Mouse (Mus musculus) MEL (cell line): ENCODE results near the gene Dnaic1. TPM values are rescaled to one million over a fixed set of nuclear protein-coding genes. Genes with fewer than 3 reads are reported as not detected.

ENCODE experiments used
- DNase-seq: peaks from one replicate; pipeline ENCODE4 v3.0.0; 2011; ENCODE audit warnings: low read depth, low spot score
- H3K27ac ChIP-seq: 2 replicates; pipeline ENCODE4 v1.5.1; 2012; ENCODE audit warnings: low read depth, mild to moderate bottlenecking, control low read depth, low read length, moderate library complexity; ENCODE audit not compliant: control insufficient read depth
- H3K27me3 ChIP-seq, 2 experiments: fragments of 150-350 bp in 1 of 2; sonication (generic) in 1 of 2; 2 replicates each; pipeline ENCODE4 v1.6.1; 2012; ENCODE audit warnings: low read length in 2 of 2, mild to moderate bottlenecking in 2 of 2, improper control_type of control experiment in 1 of 2, moderate library complexity in 1 of 2; ENCODE audit not compliant: insufficient read depth in 2 of 2, control insufficient read depth in 1 of 2
- H3K36me3 ChIP-seq, 2 experiments: 2 replicates each; pipeline ENCODE4 v1.6.1; 2012 to 2014; ENCODE audit warnings: low read length in 2 of 2, improper control_type of control experiment in 1 of 2, inconsistent platforms in 1 of 2, mild to moderate bottlenecking in 1 of 2; ENCODE audit not compliant: insufficient read depth in 2 of 2, control insufficient read depth in 1 of 2
- H3K4me1 ChIP-seq, 2 experiments: fragments of 150-350 bp in 1 of 2; sonication (generic) in 1 of 2; 2 replicates each; pipeline ENCODE4 v1.6.1; 2012; ENCODE audit warnings: low read length in 2 of 2, improper control_type of control experiment in 1 of 2, mild to moderate bottlenecking in 1 of 2; ENCODE audit not compliant: insufficient read depth in 2 of 2, control insufficient read depth in 1 of 2
- H3K4me3 ChIP-seq, 2 experiments: fragments of 150-350 bp in 1 of 2; sonication (generic) in 1 of 2; 2 replicates each; pipeline ENCODE4 v1.5.1; 2012; ENCODE audit warnings: low read depth in 2 of 2, low read length in 2 of 2, mild to moderate bottlenecking in 2 of 2, moderate library complexity in 2 of 2, control low read depth in 1 of 2, improper control_type of control experiment in 1 of 2; ENCODE audit not compliant: control insufficient read depth in 1 of 2, insufficient read depth in 1 of 2
- H3K79me2 ChIP-seq: 2 replicates; pipeline ENCODE4 v1.6.1; 2012; ENCODE audit warnings: mild to moderate bottlenecking, low read length, moderate library complexity; ENCODE audit not compliant: control insufficient read depth, poor library complexity, insufficient read depth
- H3K9ac ChIP-seq: 2 replicates; pipeline ENCODE4 v1.6.1; 2012; ENCODE audit warnings: low read depth, mild to moderate bottlenecking, control low read depth, low read length, moderate library complexity; ENCODE audit not compliant: control insufficient read depth, poor library complexity, severe bottlenecking
- H3K9me3 ChIP-seq: fragments of 150-350 bp; sonication (generic); replicated peaks from 2 replicates; pipeline ENCODE4 v1.6.1; 2012; ENCODE audit warnings: mild to moderate bottlenecking, low read length, improper control_type of control experiment, moderate library complexity; ENCODE audit not compliant: insufficient read depth
- BHLHE40 ChIP-seq: IDR thresholded peaks from 2 replicates; pipeline ENCODE4 v1.6.1; 2012; ENCODE audit warnings: low read depth, mild to moderate bottlenecking, inconsistent platforms, low read length, improper control_type of control experiment, borderline replicate concordance
- CHD1 ChIP-seq: IDR thresholded peaks from 2 replicates; pipeline ENCODE4 v1.6.1; 2012; ENCODE audit warnings: low read depth, mild to moderate bottlenecking, inconsistent platforms, low read length, improper control_type of control experiment
- CHD2 ChIP-seq: IDR thresholded peaks from 2 replicates; pipeline ENCODE4 v1.6.1; 2011; ENCODE audit warnings: low read length, improper control_type of control experiment
- CTCF ChIP-seq, 3 experiments: IDR thresholded peaks in 2 of 3; conservative IDR thresholded peaks in 1 of 3; 2 replicates each; pipeline ENCODE4 v1.5.1; 2011 to 2012; ENCODE audit warnings: low read length in 3 of 3, low read depth in 2 of 3, mild to moderate bottlenecking in 2 of 3, improper control_type of control experiment in 1 of 3, inconsistent platforms in 1 of 3, mixed read lengths in 1 of 3, moderate library complexity in 1 of 3; ENCODE audit not compliant: control insufficient read depth in 1 of 3, insufficient read depth in 1 of 3, poor library complexity in 1 of 3, severe bottlenecking in 1 of 3
- E2F4 ChIP-seq: IDR thresholded peaks from 2 replicates; pipeline ENCODE4 v1.6.1; 2011; ENCODE audit warnings: low read depth, low read length, improper control_type of control experiment, borderline replicate concordance
- ELF1 ChIP-seq: IDR thresholded peaks from 2 replicates; pipeline ENCODE4 v1.6.1; 2014; ENCODE audit warnings: low read depth, mild to moderate bottlenecking, inconsistent platforms, low read length, improper control_type of control experiment, moderate library complexity
- EP300 ChIP-seq, 2 experiments: IDR thresholded peaks; 2 replicates each; pipeline ENCODE4 v1.6.1; 2011; ENCODE audit warnings: improper control_type of control experiment in 2 of 2, low read length in 2 of 2, low read depth in 1 of 2, mild to moderate bottlenecking in 1 of 2
- ETS1 ChIP-seq: IDR thresholded peaks from 2 replicates; pipeline ENCODE4 v1.6.1; 2012; ENCODE audit warnings: low read depth, mild to moderate bottlenecking, inconsistent platforms, low read length, improper control_type of control experiment, moderate library complexity
- GABPA ChIP-seq: IDR thresholded peaks from 2 replicates; pipeline ENCODE4 v1.6.1; 2012; ENCODE audit warnings: low read depth, mild to moderate bottlenecking, inconsistent platforms, low read length, improper control_type of control experiment, moderate library complexity
- HCFC1 ChIP-seq: IDR thresholded peaks from 2 replicates; pipeline ENCODE4 v1.6.1; 2012; ENCODE audit warnings: low read depth, mild to moderate bottlenecking, inconsistent platforms, low read length, improper control_type of control experiment, moderate library complexity
- JUND ChIP-seq: IDR thresholded peaks from 2 replicates; pipeline ENCODE4 v1.6.1; 2011; ENCODE audit warnings: low read depth, mild to moderate bottlenecking, improper control_type of control experiment, low read length
- KAT2A ChIP-seq: conservative IDR thresholded peaks from 2 replicates; pipeline ENCODE4 v1.6.1; 2012; ENCODE audit warnings: low read depth, low read length, improper control_type of control experiment, inconsistent platforms
- MAX ChIP-seq: IDR thresholded peaks from 2 replicates; pipeline ENCODE4 v1.6.1; 2011; ENCODE audit warnings: low read length, improper control_type of control experiment
- MEF2A ChIP-seq: IDR thresholded peaks from 2 replicates; pipeline ENCODE4 v1.6.1; 2014; ENCODE audit warnings: low read depth, mild to moderate bottlenecking, inconsistent platforms, low read length, improper control_type of control experiment; ENCODE audit not compliant: poor library complexity, insufficient replicate concordance, severe bottlenecking; ENCODE audit errors: extremely low read depth
- MXI1 ChIP-seq: IDR thresholded peaks from 2 replicates; pipeline ENCODE4 v1.6.1; 2011; ENCODE audit warnings: mild to moderate bottlenecking, low read depth, low read length, improper control_type of control experiment
- MYB ChIP-seq: IDR thresholded peaks from 2 replicates; pipeline ENCODE4 v1.6.1; 2011; ENCODE audit warnings: mild to moderate bottlenecking, low read depth, low read length, improper control_type of control experiment
- NELFE ChIP-seq: IDR thresholded peaks from 2 replicates; pipeline ENCODE4 v1.6.1; 2011; ENCODE audit warnings: low read depth, low read length, improper control_type of control experiment
- POLR2AphosphoS2 ChIP-seq: IDR thresholded peaks from 2 replicates; pipeline ENCODE4 v1.6.1; 2011; ENCODE audit warnings: low read length, improper control_type of control experiment
- POLR2AphosphoS5 ChIP-seq: IDR thresholded peaks from 2 replicates; pipeline ENCODE4 v1.6.1; 2012; ENCODE audit warnings: low read depth, borderline replicate concordance, mild to moderate bottlenecking, inconsistent platforms, low read length, moderate library complexity, mixed read lengths
- RAD21 ChIP-seq: IDR thresholded peaks from 2 replicates; pipeline ENCODE4 v1.6.1; 2011; ENCODE audit warnings: mild to moderate bottlenecking, low read depth, low read length, improper control_type of control experiment
- RCOR1 ChIP-seq: IDR thresholded peaks from 2 replicates; pipeline ENCODE4 v1.6.1; 2012; ENCODE audit warnings: low read depth, mild to moderate bottlenecking, inconsistent platforms, low read length, improper control_type of control experiment
- TAL1 ChIP-seq: IDR thresholded peaks from 2 replicates; pipeline ENCODE4 v1.6.1; 2012; ENCODE audit warnings: mild to moderate bottlenecking, inconsistent platforms, low read length, moderate library complexity, mixed read lengths
- TBP ChIP-seq: IDR thresholded peaks from 2 replicates; pipeline ENCODE4 v1.8.0; 2011; ENCODE audit warnings: low read depth, low read length, improper control_type of control experiment
- USF2 ChIP-seq, 2 experiments: IDR thresholded peaks; 2 replicates each; pipeline ENCODE4 v1.6.1; 2011 to 2012; ENCODE audit warnings: improper control_type of control experiment in 2 of 2, low read length in 2 of 2, borderline replicate concordance in 1 of 2, inconsistent platforms in 1 of 2, low read depth in 1 of 2, mild to moderate bottlenecking in 1 of 2; ENCODE audit not compliant: insufficient read depth in 1 of 2
- ZC3H11A ChIP-seq: IDR thresholded peaks from 2 replicates; pipeline ENCODE4 v1.6.1; 2012; ENCODE audit warnings: low read depth, mild to moderate bottlenecking, inconsistent platforms, low read length, improper control_type of control experiment
- ZKSCAN1 ChIP-seq: IDR thresholded peaks from 2 replicates; pipeline ENCODE4 v1.6.1; 2012; ENCODE audit warnings: low read depth, mild to moderate bottlenecking, inconsistent platforms, low read length, improper control_type of control experiment, moderate library complexity
- ZMIZ1 ChIP-seq: IDR thresholded peaks from 2 replicates; pipeline ENCODE4 v1.6.1; 2012; ENCODE audit warnings: low read depth, mild to moderate bottlenecking, inconsistent platforms, low read length, improper control_type of control experiment, moderate library complexity
- polyA plus RNA-seq, 2 experiments: library from polyadenylated mRNA; stranded (reverse) in 1 of 2; unstranded in 1 of 2; fragments of >175 nt in 1 of 2; fragments of >200 nt in 1 of 2; gene quantifications; 2 replicates each; pipeline versions ENCODE4 v1.2.1 to v1.2.4; 2012; ENCODE audit warnings: low replicate concordance in 2 of 2, low read depth in 1 of 2; ENCODE audit not compliant: insufficient read length in 2 of 2, insufficient read depth in 1 of 2, missing spikeins in 1 of 2
- total RNA-seq: library from RNA; depleted of rRNA; stranded (reverse); fragments of 300-350 nt; gene quantifications from 2 replicates; pipeline ENCODE4 v1.2.3, GENCODE M21; 2012

The Dnaic1 gene
- total and polyA plus RNA-seq, 3 experiments, result not detected

DNA sequence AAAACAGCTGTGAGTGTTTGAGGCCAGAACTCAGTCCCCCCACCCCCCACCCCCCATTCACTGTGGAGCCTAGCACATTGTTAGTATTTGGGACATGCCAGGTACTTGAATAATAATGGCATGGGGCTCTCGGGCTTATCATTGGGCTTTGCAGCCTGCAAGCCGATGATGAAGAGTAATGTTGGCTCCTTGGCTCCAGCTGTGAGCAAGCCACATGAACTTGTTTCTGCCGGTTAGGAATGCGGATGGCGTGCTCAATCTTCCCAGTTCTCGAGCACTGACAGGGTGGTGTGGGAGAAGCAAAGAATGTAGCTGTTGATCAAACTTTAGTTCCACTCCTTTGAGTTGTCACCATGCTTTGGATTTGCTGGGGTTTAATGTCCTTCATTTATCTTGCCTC is 6.3 kb downstream of the Dnaic1 start:
- Histone ChIP-seq H3K36me3 (no peaks in the 10 kb centered on the region), H3K27me3 (peaks cover 13 to 20% of the 10 kb centered on the region in 2 experiments), H3K79me2 (no peaks in the 10 kb centered on the region), H3K9me3 (no peaks in the 10 kb centered on the region), H3K4me3 (no peak overlapping the region), H3K9ac (no peak overlapping the region), H3K4me1 (no peaks in the 10 kb centered on the region), H3K27ac (no peak overlapping the region)
- TF ChIP-seq EP300 (IDR thresholded peaks at IDR 0.05; ENCODE audit: low read depth in 1 of 2, low read length in 2 of 2) (no peak), GABPA (no peak), KAT2A (no peak), MAX (no peak), HCFC1 (no peak), MYB (no peak), CHD2 (no peak), RCOR1 (no peak), MEF2A (no peak), ZC3H11A (no peak), ZMIZ1 (no peak), POLR2AphosphoS5 (no peak), TBP (no peak), CTCF (IDR thresholded peaks at IDR 0.05 in 2 of 3, conservative IDR thresholded peaks at IDR 0.05 in 1 of 3; ENCODE audit: control insufficient read depth in 1 of 3, insufficient read depth in 1 of 3, low read depth in 2 of 3, low read length in 3 of 3, poor library complexity in 1 of 3, severe bottlenecking in 1 of 3) (no peak), CHD1 (no peak), ELF1 (no peak), JUND (no peak), NELFE (no peak), USF2 (IDR thresholded peaks at IDR 0.05; ENCODE audit: borderline replicate concordance in 1 of 2, insufficient read depth in 1 of 2, low read depth in 1 of 2, low read length in 2 of 2) (no peak), ETS1 (no peak)
- no peak for DNase-seq

DNA sequence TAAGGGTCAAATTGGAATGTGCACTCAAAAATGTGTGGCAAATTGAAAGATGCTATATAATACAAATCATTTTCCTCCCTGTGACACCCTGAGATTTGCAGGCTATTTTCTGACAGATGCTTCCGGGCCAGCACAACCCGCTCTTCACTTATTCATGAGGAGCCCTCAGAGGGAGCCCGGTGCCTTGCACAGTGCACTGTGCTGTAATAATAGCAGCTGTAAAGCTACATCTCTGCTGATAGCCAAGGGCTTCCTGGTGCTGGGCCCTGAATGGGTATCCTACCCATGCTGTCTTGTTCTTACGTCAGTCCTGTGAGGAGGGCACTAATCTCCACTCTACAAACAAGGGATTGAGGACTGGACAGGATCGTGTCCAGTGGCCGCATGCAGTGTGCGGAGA is 13.8 kb downstream of the Dnaic1 start:
- Histone ChIP-seq H3K79me2 (no peaks in the 10 kb centered on the region), H3K27ac (no peak overlapping the region), H3K9ac (no peak overlapping the region), H3K4me3 (no peak overlapping the region), H3K4me1 (no peaks in the 10 kb centered on the region)
- TF ChIP-seq MXI1, result no peak
- no peak for TF ChIP-seq ZKSCAN1
- TF ChIP-seq JUND, result no peak
- TF ChIP-seq TAL1, result no peak
- TF ChIP-seq RAD21, result no peak
- no peak for TF ChIP-seq NELFE
- TF ChIP-seq HCFC1, result no peak
- TF ChIP-seq E2F4, result no peak
- TF ChIP-seq RCOR1, result no peak
- TF ChIP-seq POLR2AphosphoS2, result no peak
- TF ChIP-seq CTCF (IDR thresholded peaks at IDR 0.05 in 2 of 3, conservative IDR thresholded peaks at IDR 0.05 in 1 of 3; ENCODE audit: control insufficient read depth in 1 of 3, insufficient read depth in 1 of 3, low read depth in 2 of 3, low read length in 3 of 3, poor library complexity in 1 of 3, severe bottlenecking in 1 of 3), result no peak
- no peak for TF ChIP-seq ZC3H11A
- no peak for TF ChIP-seq KAT2A
- TF ChIP-seq BHLHE40, result no peak
- TF ChIP-seq ETS1, result no peak
- TF ChIP-seq EP300 (IDR thresholded peaks at IDR 0.05; ENCODE audit: low read depth in 1 of 2, low read length in 2 of 2), result no peak
- TF ChIP-seq, all 39 proteins: peak for 0
- Histone ChIP-seq H3K9me3 (no peaks in the 10 kb centered on the region), H3K27me3 (peaks cover 12 to 20% of the 10 kb centered on the region in 2 experiments), H3K36me3 (no peaks in the 10 kb centered on the region)
- DNase-seq, result no peak
